Mouse (Mus musculus): ENCODE measurements around the gene Dapp1.
"Not testable (repeated sequence)": the region's sequence is repeated elsewhere in the genome, so short reads cannot be mapped to it uniquely, and the experiment has no call there.

Gene Dapp1

GRCm38 (mm10) chr3:137989405-137989804, 8.1 kb upstream of the Dapp1 start:
- DNase-seq (ENCODE audit: low spot score in 2 of 2): no peak

- peak; percentile 33 to 43 for DNase-seq (ENCODE audit: low spot score in 2 of 2)
These were observed 637 bp downstream of the Dapp1 start for GRCm38 (mm10) chr3:137980435-137981381.

GRCm38 (mm10) chr3:137978233-137978632, 3.1 kb downstream of the Dapp1 start:
- DNase-seq (ENCODE audit: low spot score in 2 of 2): no peak

- no peak for DNase-seq (ENCODE audit: low spot score in 2 of 2)
These were observed 3.7 kb downstream of the Dapp1 start for GRCm38 (mm10) chr3:137977629-137978041.

- DNase-seq (ENCODE audit: low spot score in 2 of 2): no peak
These were observed 4.3 kb downstream of the Dapp1 start for GRCm38 (mm10) chr3:137976943-137977628.

- DNase-seq (ENCODE audit: low spot score in 2 of 2): no peak
These were observed 5.4 kb downstream of the Dapp1 start for GRCm38 (mm10) chr3:137975856-137976423.

GRCm38 (mm10) chr3:137975435-137975834, 5.9 kb downstream of the Dapp1 start:
- DNase-seq (ENCODE audit: low spot score in 2 of 2): no peak

GRCm38 (mm10) chr3:137974306-137974705, 7.0 kb downstream of the Dapp1 start:
- DNase-seq (ENCODE audit: low spot score in 2 of 2): no peak

GRCm38 (mm10) chr3:137972989-137973388, 8.4 kb downstream of the Dapp1 start:
- no peak for DNase-seq (ENCODE audit: low spot score in 2 of 2)

- no peak for DNase-seq (ENCODE audit: low spot score in 2 of 2)
These were observed 9.1 kb downstream of the Dapp1 start for GRCm38 (mm10) chr3:137972224-137972623.

- no peak for DNase-seq (ENCODE audit: low spot score in 2 of 2)
These were observed 11.4 kb downstream of the Dapp1 start for GRCm38 (mm10) chr3:137969951-137970350.

- peak; percentile 32 to 51 for DNase-seq (ENCODE audit: low spot score in 2 of 2)
These were observed 12.4 kb downstream of the Dapp1 start for GRCm38 (mm10) chr3:137968820-137969486.

- no peak for DNase-seq (ENCODE audit: low spot score in 2 of 2)
These were observed 13.1 kb downstream of the Dapp1 start for GRCm38 (mm10) chr3:137968105-137968819.

GRCm38 (mm10) chr3:137964014-137964413, 17.3 kb downstream of the Dapp1 start:
- DNase-seq (ENCODE audit: low spot score in 2 of 2): not testable (repeated sequence)

GRCm38 (mm10) chr3:137963508-137963907, 17.8 kb downstream of the Dapp1 start:
- peak; percentile 45 to 54 for DNase-seq (ENCODE audit: low spot score in 2 of 2)

GRCm38 (mm10) chr3:137961736-137962385, 19.5 kb downstream of the Dapp1 start:
- DNase-seq (ENCODE audit: low spot score in 2 of 2): no peak

- no peak for DNase-seq (ENCODE audit: low spot score in 2 of 2)
These were observed 21.9 kb downstream of the Dapp1 start for GRCm38 (mm10) chr3:137959456-137959855.

- DNase-seq (ENCODE audit: low spot score in 2 of 2): no peak
These were observed 23.0 kb downstream of the Dapp1 start for GRCm38 (mm10) chr3:137958352-137958751.

GRCm38 (mm10) chr3:137957864-137958263, 23.5 kb downstream of the Dapp1 start:
- DNase-seq (ENCODE audit: low spot score in 2 of 2): peak in 1 of 2 experiments; percentile 41

- DNase-seq (ENCODE audit: low spot score in 2 of 2): peak in 1 of 2 experiments; percentile 41
These were observed 25.7 kb downstream of the Dapp1 start for GRCm38 (mm10) chr3:137955560-137956081.

All from spleen, postnatal 36 days (tissue).